Mouse (Mus musculus): ENCODE measurements around the gene Adamts15. TPM values are rescaled to one million over a fixed set of nuclear protein-coding genes. Genes with fewer than 3 reads are reported as not detected.

Gene Adamts15
- polyA plus RNA-seq, 1 experiment from 2014 or later: 8.4 TPM

- H3K4me2 ChIP-seq (ENCODE audit: low read depth, low read length, severe bottlenecking): no peak overlapping the region
- no peaks in the 10 kb centered on the region for H3K36me3 ChIP-seq (ENCODE audit: control insufficient read depth, insufficient read depth, low read length)
- H3K4me3 ChIP-seq (ENCODE audit: low read depth, low read length): no peak overlapping the region
- H3K9ac ChIP-seq (ENCODE audit: low read length): no peak overlapping the region
- DNase-seq (ENCODE audit: low spot score) (no peak), ATAC-seq (replicated peaks; ENCODE audit: low FRiP score) (no peak)
- no peaks in the 10 kb centered on the region for H3K27me3 ChIP-seq (ENCODE audit: control insufficient read depth, insufficient read depth, low read length)
- no peak overlapping the region for H3K27ac ChIP-seq (ENCODE audit: low read depth, low read length)
- no peaks in the 10 kb centered on the region for H3K4me1 ChIP-seq (replicated peaks; ENCODE audit: control insufficient read depth, insufficient read depth, low read length)
- no peaks in the 10 kb centered on the region for H3K9me3 ChIP-seq (ENCODE audit: control insufficient read depth, low read length)
- 88% methylated on average over 10 of the region's 10 CpGs for WGBS
Observed at GRCm38 (mm10) chr9:30905861-30906260, 16.4 kb downstream of the Adamts15 start.

- H3K4me3 ChIP-seq (ENCODE audit: low read depth, low read length): no peak overlapping the region
- WGBS: 96% methylated on average over 5 of the region's 5 CpGs
- DNase-seq (ENCODE audit: low spot score): no peak
Observed at GRCm38 (mm10) chr9:30903266-30903665, 19.0 kb downstream of the Adamts15 start.

GRCm38 (mm10) chr9:30902641-30903040, 19.6 kb downstream of the Adamts15 start:
- Histone ChIP-seq H3K36me3 (ENCODE audit: control insufficient read depth, insufficient read depth, low read length) (no peaks in the 10 kb centered on the region), H3K4me2 (ENCODE audit: low read depth, low read length, severe bottlenecking) (no peak overlapping the region), H3K27me3 (ENCODE audit: control insufficient read depth, insufficient read depth, low read length) (no peaks in the 10 kb centered on the region), H3K4me3 (ENCODE audit: low read depth, low read length) (no peak overlapping the region), H3K4me1 (replicated peaks; ENCODE audit: control insufficient read depth, insufficient read depth, low read length) (no peaks in the 10 kb centered on the region), H3K27ac (ENCODE audit: low read depth, low read length) (no peak overlapping the region), H3K9me3 (ENCODE audit: control insufficient read depth, low read length) (no peaks in the 10 kb centered on the region), H3K9ac (ENCODE audit: low read length) (no peak overlapping the region)
- no peak for ATAC-seq (replicated peaks; ENCODE audit: low FRiP score)
- WGBS: 94% methylated on average over 7 of the region's 7 CpGs
- no peak for DNase-seq (ENCODE audit: low spot score)

More at GRCm38 (mm10) chr9:30903266-30903665, 19.0 kb downstream of the Adamts15 start:
- ATAC-seq (replicated peaks; ENCODE audit: low FRiP score): no peak
- Histone ChIP-seq H3K36me3 (ENCODE audit: control insufficient read depth, insufficient read depth, low read length) (no peaks in the 10 kb centered on the region), H3K9ac (ENCODE audit: low read length) (no peak overlapping the region), H3K4me2 (ENCODE audit: low read depth, low read length, severe bottlenecking) (no peak overlapping the region), H3K27me3 (ENCODE audit: control insufficient read depth, insufficient read depth, low read length) (no peaks in the 10 kb centered on the region), H3K9me3 (ENCODE audit: control insufficient read depth, low read length) (no peaks in the 10 kb centered on the region), H3K27ac (ENCODE audit: low read depth, low read length) (no peak overlapping the region), H3K4me1 (replicated peaks; ENCODE audit: control insufficient read depth, insufficient read depth, low read length) (no peaks in the 10 kb centered on the region)

- no peak for DNase-seq (ENCODE audit: low spot score)
- Histone ChIP-seq H3K27ac (ENCODE audit: low read depth, low read length) (no peak overlapping the region), H3K9ac (ENCODE audit: low read length) (no peak overlapping the region), H3K27me3 (ENCODE audit: control insufficient read depth, insufficient read depth, low read length) (no peaks in the 10 kb centered on the region), H3K4me2 (ENCODE audit: low read depth, low read length, severe bottlenecking) (no peak overlapping the region), H3K9me3 (ENCODE audit: control insufficient read depth, low read length) (no peaks in the 10 kb centered on the region), H3K36me3 (ENCODE audit: control insufficient read depth, insufficient read depth, low read length) (no peaks in the 10 kb centered on the region), H3K4me1 (replicated peaks; ENCODE audit: control insufficient read depth, insufficient read depth, low read length) (no peaks in the 10 kb centered on the region), H3K4me3 (ENCODE audit: low read depth, low read length) (no peak overlapping the region)
- ATAC-seq (replicated peaks; ENCODE audit: low FRiP score): no peak
- 93% methylated on average over 19 of the region's 19 CpGs for WGBS
Observed at GRCm38 (mm10) chr9:30902152-30902551, 20.1 kb downstream of the Adamts15 start.

GRCm38 (mm10) chr9:30897169-30897568, 25.1 kb downstream of the Adamts15 start:
- Histone ChIP-seq H3K4me1 (replicated peaks; ENCODE audit: control insufficient read depth, insufficient read depth, low read length) (no peaks in the 10 kb centered on the region), H3K9ac (ENCODE audit: low read length) (no peak overlapping the region), H3K27me3 (ENCODE audit: control insufficient read depth, insufficient read depth, low read length) (no peaks in the 10 kb centered on the region), H3K4me3 (ENCODE audit: low read depth, low read length) (no peak overlapping the region), H3K27ac (ENCODE audit: low read depth, low read length) (no peak overlapping the region), H3K36me3 (ENCODE audit: control insufficient read depth, insufficient read depth, low read length) (no peaks in the 10 kb centered on the region), H3K9me3 (ENCODE audit: control insufficient read depth, low read length) (no peaks in the 10 kb centered on the region), H3K4me2 (ENCODE audit: low read depth, low read length, severe bottlenecking) (no peak overlapping the region)
- 90% methylated on average over 2 of the region's 2 CpGs for WGBS
- no peak for DNase-seq (ENCODE audit: low spot score)
- ATAC-seq (replicated peaks; ENCODE audit: low FRiP score): no peak

GRCm38 (mm10) chr9:30896752-30897151, 25.5 kb downstream of the Adamts15 start:
- no peaks in the 10 kb centered on the region for H3K4me1 ChIP-seq (replicated peaks; ENCODE audit: control insufficient read depth, insufficient read depth, low read length)
- no peaks in the 10 kb centered on the region for H3K36me3 ChIP-seq (ENCODE audit: control insufficient read depth, insufficient read depth, low read length)
- H3K4me3 ChIP-seq (ENCODE audit: low read depth, low read length): no peak overlapping the region
- WGBS: 87% methylated on average over 5 of the region's 5 CpGs
- H3K27ac ChIP-seq (ENCODE audit: low read depth, low read length): no peak overlapping the region
- H3K9me3 ChIP-seq (ENCODE audit: control insufficient read depth, low read length): no peaks in the 10 kb centered on the region
- H3K27me3 ChIP-seq (ENCODE audit: control insufficient read depth, insufficient read depth, low read length): no peaks in the 10 kb centered on the region
- ATAC-seq (replicated peaks; ENCODE audit: low FRiP score) (no peak), DNase-seq (ENCODE audit: low spot score) (no peak)
- no peak overlapping the region for H3K9ac ChIP-seq (ENCODE audit: low read length)
- no peak overlapping the region for H3K4me2 ChIP-seq (ENCODE audit: low read depth, low read length, severe bottlenecking)

- Histone ChIP-seq H3K27me3 (ENCODE audit: control insufficient read depth, insufficient read depth, low read length) (no peaks in the 10 kb centered on the region), H3K9me3 (ENCODE audit: control insufficient read depth, low read length) (no peaks in the 10 kb centered on the region), H3K4me3 (ENCODE audit: low read depth, low read length) (no peak overlapping the region), H3K4me2 (ENCODE audit: low read depth, low read length, severe bottlenecking) (no peak overlapping the region), H3K9ac (ENCODE audit: low read length) (no peak overlapping the region), H3K4me1 (replicated peaks; ENCODE audit: control insufficient read depth, insufficient read depth, low read length) (no peaks in the 10 kb centered on the region), H3K36me3 (ENCODE audit: control insufficient read depth, insufficient read depth, low read length) (no peaks in the 10 kb centered on the region), H3K27ac (ENCODE audit: low read depth, low read length) (no peak overlapping the region)
- WGBS: 82% methylated on average over 3 of the region's 3 CpGs
- ATAC-seq (replicated peaks; ENCODE audit: low FRiP score) (no peak), DNase-seq (ENCODE audit: low spot score) (no peak)
Observed at GRCm38 (mm10) chr9:30895618-30896017, 26.6 kb downstream of the Adamts15 start.

- Histone ChIP-seq H3K4me1 (replicated peaks; ENCODE audit: control insufficient read depth, insufficient read depth, low read length) (no peaks in the 10 kb centered on the region), H3K27ac (ENCODE audit: low read depth, low read length) (no peak overlapping the region), H3K9me3 (ENCODE audit: control insufficient read depth, low read length) (no peaks in the 10 kb centered on the region), H3K36me3 (ENCODE audit: control insufficient read depth, insufficient read depth, low read length) (no peaks in the 10 kb centered on the region), H3K4me2 (ENCODE audit: low read depth, low read length, severe bottlenecking) (no peak overlapping the region), H3K4me3 (ENCODE audit: low read depth, low read length) (no peak overlapping the region), H3K27me3 (ENCODE audit: control insufficient read depth, insufficient read depth, low read length) (no peaks in the 10 kb centered on the region), H3K9ac (ENCODE audit: low read length) (no peak overlapping the region)
- 86% methylated on average over 3 of the region's 3 CpGs for whole genome bisulfite sequencing
- ATAC-seq (replicated peaks; ENCODE audit: low FRiP score) (no peak), DNase-seq (ENCODE audit: low spot score) (no peak)
Observed at GRCm38 (mm10) chr9:30886276-30886675, 36.0 kb downstream of the Adamts15 start.

- Histone ChIP-seq H3K4me1 (replicated peaks; ENCODE audit: control insufficient read depth, insufficient read depth, low read length) (no peaks in the 10 kb centered on the region), H3K27ac (ENCODE audit: low read depth, low read length) (no peak overlapping the region), H3K4me3 (ENCODE audit: low read depth, low read length) (no peak overlapping the region), H3K36me3 (ENCODE audit: control insufficient read depth, insufficient read depth, low read length) (no peaks in the 10 kb centered on the region), H3K4me2 (ENCODE audit: low read depth, low read length, severe bottlenecking) (no peak overlapping the region), H3K9me3 (ENCODE audit: control insufficient read depth, low read length) (no peaks in the 10 kb centered on the region), H3K27me3 (ENCODE audit: control insufficient read depth, insufficient read depth, low read length) (no peaks in the 10 kb centered on the region), H3K9ac (ENCODE audit: low read length) (no peak overlapping the region)
- DNase-seq (ENCODE audit: low spot score) (no peak), ATAC-seq (replicated peaks; ENCODE audit: low FRiP score) (no peak)
- 94% methylated on average over 9 of the region's 9 CpGs for WGBS
Observed at GRCm38 (mm10) chr9:30880553-30880952, 41.7 kb downstream of the Adamts15 start.

Data from forebrain, embryonic 11.5 days (tissue).